Mouse (Mus musculus): Measurements from ENCODE around the gene Gm12216. TPM values are rescaled to one million over a fixed set of nuclear protein-coding genes. Genes with fewer than 3 reads are reported as not detected.

Gene Gm12216
- polyA plus RNA-seq, 2 experiments: 0.43 to 0.74 TPM

- no peaks in the 10 kb centered on the region for H3K9me3 ChIP-seq (ENCODE audit: control insufficient read depth, low read length)
- no peaks in the 10 kb centered on the region for H3K36me3 ChIP-seq (ENCODE audit: control insufficient read depth, insufficient read depth, low read length)
- H3K27me3 ChIP-seq (ENCODE audit: control insufficient read depth, insufficient read depth, low read length): no peaks in the 10 kb centered on the region
- peaks cover 9% of the 10 kb centered on the region; the same call in 1 of the 2 replicates for H3K4me1 ChIP-seq (ENCODE audit: control insufficient read depth, insufficient read depth, low read length)
- no peak for DNase-seq (ENCODE audit: low spot score)
- no peak overlapping the region for H3K4me2 ChIP-seq (replicated peaks; ENCODE audit: low read depth, low read length, severe bottlenecking)
- no peak overlapping the region for H3K27ac ChIP-seq (replicated peaks; ENCODE audit: low read depth, low read length)
- no peak overlapping the region for H3K4me3 ChIP-seq (replicated peaks; ENCODE audit: low read length)
- H3K9ac ChIP-seq (ENCODE audit: low read depth, low read length, severe bottlenecking): no peak overlapping the region
- WGBS: 56% methylated on average over 9 of the region's 9 CpGs
- no peak for TF ChIP-seq POLR2A (IDR thresholded peaks at IDR 0.05; ENCODE audit: borderline replicate concordance, extremely low read depth, insufficient read depth, insufficient read length)
- no peak for ATAC-seq (ENCODE audit: low FRiP score, low read depth)
These were observed 33.8 kb upstream of the Gm12216 start for GRCm38 (mm10) chr11:53892716-53893416.

GRCm38 (mm10) chr11:53891505-53892451 is 32.7 kb upstream of the Gm12216 start, which contains the start of gene Slc22a5:
Gene Slc22a5, minus strand, starts transcription at chr11:53891660.
- peak within 1 kb of the TSS; percentile 57 for H3K4me3 ChIP-seq (replicated peaks; ENCODE audit: low read length)
- H3K27me3 ChIP-seq (ENCODE audit: control insufficient read depth, insufficient read depth, low read length): no peaks in the 10 kb centered on the region
- H3K36me3 ChIP-seq (ENCODE audit: control insufficient read depth, insufficient read depth, low read length): no peaks in the 10 kb centered on the region
- WGBS: 4% methylated on average over 58 of the region's 63 CpGs
- H3K4me2 ChIP-seq (replicated peaks; ENCODE audit: low read depth, low read length, severe bottlenecking): peak within 1 kb of the TSS; percentile 87
- H3K4me1 ChIP-seq (ENCODE audit: control insufficient read depth, insufficient read depth, low read length): peaks cover 9% of the 10 kb centered on the region; the same call in 1 of the 2 replicates
- 0 out of 2 replicates have a peak within 1 kb of the TSS, but pooled peaks have one; percentile 19 for H3K27ac ChIP-seq (replicated peaks; ENCODE audit: low read depth, low read length)
- TF ChIP-seq POLR2A (IDR thresholded peaks at IDR 0.05; ENCODE audit: borderline replicate concordance, extremely low read depth, insufficient read depth, insufficient read length): 0 out of 2 replicates have a peak, but pooled peaks have one; percentile 39
- H3K9ac ChIP-seq (ENCODE audit: low read depth, low read length, severe bottlenecking): peak within 1 kb of the TSS; percentile 66
- no peaks in the 10 kb centered on the region for H3K9me3 ChIP-seq (ENCODE audit: control insufficient read depth, low read length)
- DNase-seq (ENCODE audit: low spot score): peak; percentile 99
- peak; percentile 99 for ATAC-seq (ENCODE audit: low FRiP score, low read depth)

GRCm38 (mm10) chr11:53890906-53891504 is 31.9 kb upstream of the Gm12216 start:
- DNase-seq (ENCODE audit: low spot score): no peak
- Histone ChIP-seq H3K9ac (ENCODE audit: low read depth, low read length, severe bottlenecking) (peak overlapping the region; percentile 66), H3K4me3 (replicated peaks; ENCODE audit: low read length) (peak overlapping the region; percentile 57), H3K9me3 (ENCODE audit: control insufficient read depth, low read length) (no peaks in the 10 kb centered on the region), H3K27ac (replicated peaks; ENCODE audit: low read depth, low read length) (0 out of 2 replicates have a peak overlapping the region, but pooled peaks have one; percentile 19), H3K4me2 (replicated peaks; ENCODE audit: low read depth, low read length, severe bottlenecking) (peak overlapping the region; percentile 87), H3K4me1 (ENCODE audit: control insufficient read depth, insufficient read depth, low read length) (peaks cover 9% of the 10 kb centered on the region; the same call in 1 of the 2 replicates), H3K36me3 (ENCODE audit: control insufficient read depth, insufficient read depth, low read length) (no peaks in the 10 kb centered on the region), H3K27me3 (ENCODE audit: control insufficient read depth, insufficient read depth, low read length) (no peaks in the 10 kb centered on the region)
- ATAC-seq (ENCODE audit: low FRiP score, low read depth): no peak; the same call in 1 of the 2 replicates
- WGBS: 6% methylated on average over 33 of the region's 33 CpGs
- no peak for TF ChIP-seq POLR2A (IDR thresholded peaks at IDR 0.05; ENCODE audit: borderline replicate concordance, extremely low read depth, insufficient read depth, insufficient read length)

GRCm38 (mm10) chr11:53890225-53890624 is 31.2 kb upstream of the Gm12216 start:
- 83% methylated on average over 2 of the region's 2 CpGs for WGBS
- Histone ChIP-seq H3K4me2 (replicated peaks; ENCODE audit: low read depth, low read length, severe bottlenecking) (peak overlapping the region; percentile 87; the same call in 1 of the 2 replicates), H3K4me3 (replicated peaks; ENCODE audit: low read length) (no peak overlapping the region), H3K27ac (replicated peaks; ENCODE audit: low read depth, low read length) (no peak overlapping the region), H3K27me3 (ENCODE audit: control insufficient read depth, insufficient read depth, low read length) (no peaks in the 10 kb centered on the region), H3K9me3 (ENCODE audit: control insufficient read depth, low read length) (no peaks in the 10 kb centered on the region), H3K4me1 (ENCODE audit: control insufficient read depth, insufficient read depth, low read length) (peaks cover 9% of the 10 kb centered on the region; the same call in 1 of the 2 replicates), H3K9ac (ENCODE audit: low read depth, low read length, severe bottlenecking) (no peak overlapping the region), H3K36me3 (ENCODE audit: control insufficient read depth, insufficient read depth, low read length) (no peaks in the 10 kb centered on the region)
- TF ChIP-seq POLR2A (IDR thresholded peaks at IDR 0.05; ENCODE audit: borderline replicate concordance, extremely low read depth, insufficient read depth, insufficient read length): no peak
- ATAC-seq (ENCODE audit: low FRiP score, low read depth) (no peak), DNase-seq (ENCODE audit: low spot score) (no peak)

Measured in limb, embryonic 14.5 days (tissue).